Mouse (Mus musculus): ENCODE measurements around the gene Uhmk1. TPM values are rescaled to one million over a fixed set of nuclear protein-coding genes. Genes with fewer than 3 reads are reported as not detected.
A peak's percentile ranks its signal among the peaks of the same experiment; 100 is the strongest.

Uhmk1 gene
- polyA plus RNA-seq, 1 experiment from 2014 or later, result 5.7 TPM

DNA sequence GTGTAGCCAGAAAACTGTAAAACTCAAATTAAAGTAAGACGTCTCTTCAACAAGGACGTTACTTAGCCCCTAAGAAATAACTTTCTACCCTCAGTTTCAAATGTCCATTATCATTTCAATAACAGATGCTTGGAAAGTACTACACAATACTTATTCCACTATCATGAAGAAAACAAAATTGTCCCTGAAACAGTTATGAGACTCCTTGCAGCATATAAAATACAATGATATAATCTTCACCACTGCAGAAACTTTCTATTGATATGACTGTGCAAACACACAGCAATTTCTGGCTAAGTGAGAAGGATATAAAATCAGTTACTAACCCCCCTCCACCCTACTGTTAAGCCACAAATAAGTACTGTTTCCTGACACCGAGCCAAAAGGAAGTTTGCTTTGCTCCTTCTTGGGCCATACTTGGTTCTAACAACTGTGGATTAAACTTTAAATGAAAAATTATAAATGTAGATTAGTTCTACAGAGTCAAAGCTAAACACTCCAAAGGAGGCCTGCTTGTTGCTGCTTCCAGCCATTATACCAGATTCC, 51.7 kb downstream of the Uhmk1 start:
- no peak overlapping the region for H3K4me2 ChIP-seq (ENCODE audit: low read depth, low read length)

DNA sequence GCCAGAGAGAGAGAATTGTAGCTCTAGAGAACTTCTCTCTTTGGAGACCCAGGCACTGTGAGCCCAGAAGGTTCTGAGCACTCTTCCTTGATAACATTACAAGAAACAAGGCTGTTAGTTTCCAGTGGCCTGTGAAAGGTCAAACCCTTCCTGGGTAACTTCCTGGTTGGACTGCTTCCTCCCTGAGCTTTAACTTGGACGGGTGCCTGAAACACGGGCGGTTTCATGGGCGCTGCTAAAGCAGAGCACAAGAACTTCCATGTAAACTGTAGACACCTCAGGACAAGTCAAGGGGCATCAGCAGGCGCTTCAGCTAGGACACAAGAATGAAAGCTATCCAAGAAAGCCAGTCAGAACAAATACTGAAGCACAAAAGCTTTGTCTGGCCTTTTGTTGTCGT, 53.3 kb downstream of the Uhmk1 start:
- Histone ChIP-seq H3K36me3 (ENCODE audit: control insufficient read depth, insufficient read depth, low read length) (peaks cover 4% of the 10 kb centered on the region; the same call in 1 of the 2 replicates), H3K27me3 (replicated peaks; ENCODE audit: control insufficient read depth, insufficient read depth, low read length) (no peaks in the 10 kb centered on the region)
- WGBS, result 79% methylated on average over 6 of the region's 6 CpGs

More for the DNA sequence above, 51.7 kb downstream of the Uhmk1 start:
- H3K27ac ChIP-seq (ENCODE audit: low read length), result 0 out of 2 replicates have a peak overlapping the region, but pooled peaks have one; percentile 4
- H3K4me3 ChIP-seq (ENCODE audit: low read length), result no peak overlapping the region
- no peaks in the 10 kb centered on the region for H3K27me3 ChIP-seq (replicated peaks; ENCODE audit: control insufficient read depth, insufficient read depth, low read length)
- peaks cover 3% of the 10 kb centered on the region; the same call in 1 of the 2 replicates for H3K36me3 ChIP-seq (ENCODE audit: control insufficient read depth, insufficient read depth, low read length)
- H3K9ac ChIP-seq (ENCODE audit: low read depth, low read length), result no peak overlapping the region
- no peaks in the 10 kb centered on the region for H3K9me3 ChIP-seq (ENCODE audit: control insufficient read depth, low read length)
- WGBS, result 83% methylated on average over 3 of the region's 3 CpGs
- no peak for ATAC-seq
- 0 out of 2 replicates have a peak, but pooled peaks cover 4% of the 10 kb centered on the region for H3K4me1 ChIP-seq (ENCODE audit: control insufficient read depth, insufficient read depth, low read length)

DNA sequence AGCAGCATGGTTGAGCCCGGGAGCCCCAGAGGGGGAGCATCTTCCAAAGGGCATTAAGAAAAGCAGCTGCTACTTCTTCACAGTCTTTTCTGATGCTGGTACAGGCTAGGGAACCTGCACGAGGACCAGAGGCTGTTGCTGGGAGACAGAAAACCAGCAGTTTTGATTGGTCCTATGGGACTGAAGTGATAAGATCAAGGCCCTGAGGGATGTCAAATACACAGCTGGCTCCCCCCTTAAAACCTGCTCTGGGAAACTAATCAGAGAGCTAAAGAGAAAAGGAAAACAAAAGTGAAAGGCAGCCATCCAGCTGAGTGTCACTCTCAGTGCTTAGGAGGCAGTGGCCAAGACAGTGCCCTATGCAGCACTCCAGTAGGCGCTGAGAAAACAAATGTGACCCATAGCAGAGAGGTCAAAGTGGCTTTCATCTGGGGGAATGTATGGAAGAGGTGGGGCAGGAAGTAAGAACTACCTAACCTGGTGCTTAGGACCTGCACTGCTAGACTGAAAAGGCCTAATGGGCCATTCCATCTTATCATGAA, 54.7 kb downstream of the Uhmk1 start:
- 67% methylated on average over 3 of the region's 3 CpGs for WGBS
- H3K9ac ChIP-seq (ENCODE audit: low read depth, low read length), result no peak overlapping the region
- H3K4me2 ChIP-seq (ENCODE audit: low read depth, low read length), result no peak overlapping the region
- ATAC-seq, result no peak
- H3K4me3 ChIP-seq (ENCODE audit: low read length), result no peak overlapping the region
- H3K36me3 ChIP-seq (ENCODE audit: control insufficient read depth, insufficient read depth, low read length), result peaks cover 3% of the 10 kb centered on the region; the same call in 1 of the 2 replicates
- 0 out of 2 replicates have a peak, but pooled peaks cover 4% of the 10 kb centered on the region for H3K4me1 ChIP-seq (ENCODE audit: control insufficient read depth, insufficient read depth, low read length)
- H3K27me3 ChIP-seq (replicated peaks; ENCODE audit: control insufficient read depth, insufficient read depth, low read length), result no peaks in the 10 kb centered on the region
- H3K9me3 ChIP-seq (ENCODE audit: control insufficient read depth, low read length), result no peaks in the 10 kb centered on the region
- H3K27ac ChIP-seq (ENCODE audit: low read length), result no peak overlapping the region

More for the DNA sequence above, 53.3 kb downstream of the Uhmk1 start:
- Histone ChIP-seq H3K4me1 (ENCODE audit: control insufficient read depth, insufficient read depth, low read length) (0 out of 2 replicates have a peak, but pooled peaks cover 4% of the 10 kb centered on the region), H3K27ac (ENCODE audit: low read length) (no peak overlapping the region), H3K4me2 (ENCODE audit: low read depth, low read length) (no peak overlapping the region), H3K9ac (ENCODE audit: low read depth, low read length) (no peak overlapping the region), H3K9me3 (ENCODE audit: control insufficient read depth, low read length) (no peaks in the 10 kb centered on the region), H3K4me3 (ENCODE audit: low read length) (no peak overlapping the region)
- no peak for ATAC-seq

DNA sequence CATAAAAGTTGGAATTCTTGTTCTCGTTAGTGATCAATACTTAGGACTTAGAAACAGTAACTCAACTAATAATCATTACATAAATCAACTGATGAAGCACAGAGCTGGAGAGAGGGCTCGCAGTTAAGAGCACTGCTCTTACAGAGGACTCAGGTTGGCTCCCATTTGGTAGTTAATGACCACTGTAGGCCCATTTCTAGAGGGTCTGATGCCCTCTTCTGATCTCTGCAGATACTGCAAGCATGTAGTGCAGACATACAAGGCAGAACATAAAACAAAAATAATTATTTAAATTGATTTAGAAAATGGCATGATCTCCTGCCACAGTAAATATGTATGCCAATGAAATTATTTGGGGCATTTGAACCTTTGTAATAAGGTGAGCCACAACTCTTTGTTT, 55.5 kb downstream of the Uhmk1 start:
- 89% methylated on average over 2 of the region's 2 CpGs for WGBS
- no peak overlapping the region for H3K4me3 ChIP-seq (ENCODE audit: low read length)

DNA sequence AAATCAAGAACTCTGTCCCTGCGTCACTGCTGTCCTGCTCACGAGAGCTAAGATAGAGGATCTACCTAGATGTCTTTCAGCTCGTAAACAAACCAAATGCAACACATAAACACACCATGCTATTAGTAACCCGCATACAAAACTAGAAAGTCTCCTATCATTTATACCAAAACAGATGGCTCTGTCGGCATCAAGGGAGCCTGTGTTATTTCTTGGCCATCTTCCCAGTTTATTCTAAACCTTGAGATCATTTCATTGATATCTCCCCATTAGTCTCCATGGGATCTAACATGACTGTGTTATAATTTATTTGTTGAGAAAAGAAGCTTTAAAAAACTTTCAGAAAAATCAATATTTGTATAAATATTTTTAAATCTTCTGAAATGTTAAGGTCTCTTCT, 59.4 kb downstream of the Uhmk1 start:
- ATAC-seq, result no peak
- no peak overlapping the region for H3K27ac ChIP-seq (ENCODE audit: low read length)
- 63% methylated on average over 5 of the region's 5 CpGs for WGBS
- H3K27me3 ChIP-seq (replicated peaks; ENCODE audit: control insufficient read depth, insufficient read depth, low read length), result no peaks in the 10 kb centered on the region
- H3K4me3 ChIP-seq (ENCODE audit: low read length), result no peak overlapping the region
- no peaks in the 10 kb centered on the region for H3K4me1 ChIP-seq (ENCODE audit: control insufficient read depth, insufficient read depth, low read length)
- H3K4me2 ChIP-seq (ENCODE audit: low read depth, low read length), result no peak overlapping the region
- H3K9ac ChIP-seq (ENCODE audit: low read depth, low read length), result no peak overlapping the region
- 0 out of 2 replicates have a peak, but pooled peaks cover 3% of the 10 kb centered on the region for H3K36me3 ChIP-seq (ENCODE audit: control insufficient read depth, insufficient read depth, low read length)
- no peaks in the 10 kb centered on the region for H3K9me3 ChIP-seq (ENCODE audit: control insufficient read depth, low read length)

More for the DNA sequence above, 55.5 kb downstream of the Uhmk1 start:
- H3K27ac ChIP-seq (ENCODE audit: low read length), result no peak overlapping the region
- no peak for ATAC-seq
- H3K9ac ChIP-seq (ENCODE audit: low read depth, low read length), result no peak overlapping the region
- peaks cover 3% of the 10 kb centered on the region; the same call in 1 of the 2 replicates for H3K36me3 ChIP-seq (ENCODE audit: control insufficient read depth, insufficient read depth, low read length)
- H3K27me3 ChIP-seq (replicated peaks; ENCODE audit: control insufficient read depth, insufficient read depth, low read length), result no peaks in the 10 kb centered on the region
- no peak overlapping the region for H3K4me2 ChIP-seq (ENCODE audit: low read depth, low read length)
- no peaks in the 10 kb centered on the region for H3K9me3 ChIP-seq (ENCODE audit: control insufficient read depth, low read length)
- H3K4me1 ChIP-seq (ENCODE audit: control insufficient read depth, insufficient read depth, low read length), result 0 out of 2 replicates have a peak, but pooled peaks cover 4% of the 10 kb centered on the region

DNA sequence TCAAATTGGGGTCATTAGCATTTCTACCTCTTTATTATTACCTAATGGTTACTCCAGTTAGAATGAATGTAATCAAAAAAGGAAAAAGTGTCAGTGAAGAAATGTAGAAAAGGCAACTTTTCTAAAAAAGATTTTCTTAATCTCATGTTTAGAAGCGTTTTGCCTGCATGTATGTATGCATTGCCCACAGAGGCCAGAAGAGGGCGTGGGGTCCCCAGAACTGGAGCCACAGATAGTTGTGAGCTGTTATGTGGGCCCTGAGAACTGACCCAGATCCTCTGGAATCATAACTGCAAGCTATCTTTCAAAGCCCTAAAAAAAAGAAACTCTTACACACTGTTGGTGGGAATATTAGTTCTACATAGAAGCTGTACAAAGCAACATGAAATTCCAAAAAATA, 59.9 kb downstream of the Uhmk1 start:
- whole genome bisulfite sequencing, result 77% methylated on average over 2 of the region's 2 CpGs
- no peak for ATAC-seq
- H3K36me3 ChIP-seq (ENCODE audit: control insufficient read depth, insufficient read depth, low read length), result 0 out of 2 replicates have a peak, but pooled peaks cover 3% of the 10 kb centered on the region
- H3K4me1 ChIP-seq (ENCODE audit: control insufficient read depth, insufficient read depth, low read length), result no peaks in the 10 kb centered on the region
- H3K4me3 ChIP-seq (ENCODE audit: low read length), result no peak overlapping the region
- no peak overlapping the region for H3K27ac ChIP-seq (ENCODE audit: low read length)
- H3K4me2 ChIP-seq (ENCODE audit: low read depth, low read length), result no peak overlapping the region
- no peaks in the 10 kb centered on the region for H3K27me3 ChIP-seq (replicated peaks; ENCODE audit: control insufficient read depth, insufficient read depth, low read length)
- H3K9me3 ChIP-seq (ENCODE audit: control insufficient read depth, low read length), result no peaks in the 10 kb centered on the region
- H3K9ac ChIP-seq (ENCODE audit: low read depth, low read length), result no peak overlapping the region

DNA sequence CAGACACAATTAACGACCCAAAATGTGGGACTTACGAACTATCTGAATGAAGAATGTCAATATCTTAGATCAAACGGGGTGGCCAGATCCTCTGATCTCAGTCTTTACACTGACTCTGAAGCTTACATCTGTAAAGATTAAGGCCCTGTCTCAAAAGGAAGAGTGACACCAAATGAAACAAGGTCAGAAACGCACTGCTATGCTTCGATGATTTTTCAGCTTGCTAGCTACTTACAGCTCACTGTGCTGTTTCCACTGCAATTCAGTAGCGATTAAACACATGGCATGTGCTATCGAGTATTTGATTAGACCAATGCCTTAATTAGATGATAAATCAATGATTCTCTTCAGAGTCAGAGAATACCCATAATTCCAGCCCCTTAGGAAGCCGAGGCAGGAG, 61.2 kb downstream of the Uhmk1 start:
- Histone ChIP-seq H3K9ac (ENCODE audit: low read depth, low read length) (no peak overlapping the region), H3K36me3 (ENCODE audit: control insufficient read depth, insufficient read depth, low read length) (0 out of 2 replicates have a peak, but pooled peaks cover 3% of the 10 kb centered on the region), H3K4me1 (ENCODE audit: control insufficient read depth, insufficient read depth, low read length) (no peaks in the 10 kb centered on the region), H3K27ac (ENCODE audit: low read length) (no peak overlapping the region), H3K27me3 (replicated peaks; ENCODE audit: control insufficient read depth, insufficient read depth, low read length) (no peaks in the 10 kb centered on the region), H3K4me3 (ENCODE audit: low read length) (no peak overlapping the region), H3K4me2 (ENCODE audit: low read depth, low read length) (no peak overlapping the region), H3K9me3 (ENCODE audit: control insufficient read depth, low read length) (no peaks in the 10 kb centered on the region)
- 89% methylated on average over 8 of the region's 8 CpGs for WGBS
- no peak for ATAC-seq

DNA sequence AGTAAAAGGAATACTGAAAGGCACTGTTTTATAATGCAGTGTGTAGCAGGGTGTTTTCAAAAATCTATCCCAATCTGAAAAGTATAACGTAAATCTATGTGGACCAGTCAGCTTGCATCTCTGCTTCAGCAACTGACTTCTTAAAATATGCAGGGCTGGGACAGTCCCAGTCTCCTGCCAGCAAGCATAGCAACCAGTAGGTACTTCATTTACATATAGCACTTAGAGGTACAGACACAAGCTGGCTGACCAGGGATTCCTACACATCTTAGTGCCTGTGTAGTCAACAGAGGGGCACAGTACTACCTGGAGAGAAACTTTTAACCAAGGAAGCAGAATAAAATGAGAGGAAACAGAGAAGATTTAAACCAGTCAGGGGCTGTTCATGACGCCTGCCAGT, 62.6 kb downstream of the Uhmk1 start:
- Histone ChIP-seq H3K36me3 (ENCODE audit: control insufficient read depth, insufficient read depth, low read length) (0 out of 2 replicates have a peak, but pooled peaks cover 3% of the 10 kb centered on the region), H3K4me2 (ENCODE audit: low read depth, low read length) (no peak overlapping the region), H3K9me3 (ENCODE audit: control insufficient read depth, low read length) (no peaks in the 10 kb centered on the region), H3K9ac (ENCODE audit: low read depth, low read length) (no peak overlapping the region), H3K4me3 (ENCODE audit: low read length) (no peak overlapping the region), H3K27me3 (replicated peaks; ENCODE audit: control insufficient read depth, insufficient read depth, low read length) (no peaks in the 10 kb centered on the region), H3K27ac (ENCODE audit: low read length) (no peak overlapping the region), H3K4me1 (ENCODE audit: control insufficient read depth, insufficient read depth, low read length) (no peaks in the 10 kb centered on the region)
- no peak for ATAC-seq
- WGBS, result 96% methylated on average over 2 of the region's 2 CpGs

DNA sequence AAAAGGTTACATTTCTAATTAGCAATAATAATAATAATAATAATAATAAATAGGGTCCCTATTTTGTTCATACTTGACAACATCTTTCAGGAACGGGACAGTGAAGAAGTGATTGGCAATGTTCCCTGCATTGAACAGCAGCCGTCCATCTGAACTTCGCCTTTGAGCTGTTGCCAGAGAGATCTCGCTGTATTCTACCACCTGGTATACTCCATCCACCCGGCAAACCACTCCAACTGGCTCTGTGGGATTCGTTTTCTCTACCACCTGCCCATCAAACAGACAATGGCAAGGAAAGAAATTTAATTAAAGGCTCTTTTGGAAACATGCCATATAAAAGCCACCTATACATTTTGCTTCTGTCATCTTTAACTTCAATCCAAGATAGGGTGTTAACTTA, 64.3 kb downstream of the Uhmk1 start:
- Histone ChIP-seq H3K4me3 (ENCODE audit: low read length) (no peak overlapping the region), H3K27ac (ENCODE audit: low read length) (no peak overlapping the region), H3K4me2 (ENCODE audit: low read depth, low read length) (no peak overlapping the region), H3K9me3 (ENCODE audit: control insufficient read depth, low read length) (no peaks in the 10 kb centered on the region), H3K36me3 (ENCODE audit: control insufficient read depth, insufficient read depth, low read length) (no peaks in the 10 kb centered on the region), H3K27me3 (replicated peaks; ENCODE audit: control insufficient read depth, insufficient read depth, low read length) (no peaks in the 10 kb centered on the region), H3K9ac (ENCODE audit: low read depth, low read length) (no peak overlapping the region), H3K4me1 (ENCODE audit: control insufficient read depth, insufficient read depth, low read length) (no peaks in the 10 kb centered on the region)
- no peak for ATAC-seq
- WGBS, result 87% methylated on average over 6 of the region's 6 CpGs

Data from intestine, embryonic 16.5 days (tissue).